Mouse (Mus musculus) embryonic facial prominence, embryonic 14.5 days (tissue): Measurements from ENCODE around the gene Tle2. TPM values are rescaled to one million over a fixed set of nuclear protein-coding genes. Genes with fewer than 3 reads are reported as not detected.
A peak's percentile ranks its signal among the peaks of the same experiment; 100 is the strongest.

Experiments
- ATAC-seq: fragments of 200-750 bp; cut with Nextera tagmentation; 2 replicates; pipeline ENCODE4 v1.8.0; 2017; ENCODE audit warnings: low read depth, moderate number of reproducible peaks, moderate TSS enrichment
- DNase-seq: peaks from one replicate; pipeline ENCODE4 v3.0.0-alpha.2; 2015; ENCODE audit warnings: low spot score
- H3K27ac ChIP-seq: fragments of 300-500 bp; sonication (generic); replicated peaks from 2 replicates; pipeline ENCODE4 v1.5.1; 2014; ENCODE audit warnings: low read depth, mild to moderate bottlenecking, low read length, moderate library complexity
- H3K27me3 ChIP-seq: fragments of 300-500 bp; sonication (generic); replicated peaks from 2 replicates; pipeline ENCODE4 v1.6.1; 2014; ENCODE audit warnings: low read length; ENCODE audit not compliant: control insufficient read depth, insufficient read depth
- H3K36me3 ChIP-seq: fragments of 300-500 bp; sonication (generic); 2 replicates; pipeline ENCODE4 v1.6.1; 2014; ENCODE audit warnings: low read length, mixed read lengths; ENCODE audit not compliant: control insufficient read depth, insufficient read depth
- H3K4me1 ChIP-seq: fragments of 300-500 bp; sonication (generic); 2 replicates; pipeline ENCODE4 v1.6.1; 2014; ENCODE audit warnings: antibody characterized with exemption, low read length; ENCODE audit not compliant: control insufficient read depth, insufficient read depth
- H3K4me2 ChIP-seq: fragments of 300-500 bp; sonication (generic); 2 replicates; pipeline ENCODE4 v1.6.1; 2014; ENCODE audit warnings: low read depth, mild to moderate bottlenecking, low read length, moderate library complexity, mixed read lengths
- H3K4me3 ChIP-seq: fragments of 300-500 bp; sonication (generic); 2 replicates; pipeline ENCODE4 v1.5.1; 2014; ENCODE audit warnings: low read depth, mild to moderate bottlenecking, low read length
- H3K9ac ChIP-seq: fragments of 300-500 bp; sonication (generic); 2 replicates; pipeline ENCODE4 v1.6.1; 2014; ENCODE audit warnings: low read depth, mild to moderate bottlenecking, low read length, moderate library complexity, mixed read lengths
- H3K9me3 ChIP-seq: fragments of 300-500 bp; sonication (generic); 2 replicates; pipeline ENCODE4 v1.6.1; 2016; ENCODE audit warnings: low read length; ENCODE audit not compliant: control insufficient read depth
- WGBS: fragments of 180-500 bp; shearing (Covaris S2); extraction: QIAGEN DNeasy Blood & Tissue Kit; methylation state at CpG from one replicate; pipeline ENCODE4 v1.1.7; 2014; 5-methylcytosine and 5-hydroxymethylcytosine counted together
- polyA plus RNA-seq: library from polyadenylated mRNA; unstranded; fragments of >200 nt; fragmentation: Nextera tagmentation; extraction: Ambion mirVana; gene quantifications from 2 replicates; pipeline ENCODE4 v1.2.1, GENCODE M21; 2014

The Tle2 gene
- polyA plus RNA-seq, 1 experiment from 2014 or later: 30.2 TPM

DNA sequence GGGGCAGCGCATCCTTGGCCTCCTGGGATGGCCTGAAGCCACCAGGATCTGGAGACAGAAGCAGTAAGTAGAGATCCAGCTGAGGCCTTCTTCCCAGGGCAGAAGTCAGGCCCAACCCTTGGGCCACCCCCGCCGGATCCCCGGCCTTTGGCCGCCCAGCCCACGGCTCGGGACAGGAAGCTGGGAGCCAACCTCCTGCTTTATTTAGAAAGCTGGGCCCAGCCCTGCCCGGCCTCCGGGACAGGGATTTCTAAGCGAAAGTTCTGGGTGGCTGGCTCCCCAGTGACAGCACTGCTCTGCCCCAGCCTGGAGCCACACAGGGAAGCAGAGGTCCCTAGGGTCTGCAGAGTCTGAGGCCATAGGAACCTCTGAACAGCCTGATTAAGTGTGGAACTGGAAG, 32.6 kb upstream of the Tle2 start:
- Histone ChIP-seq H3K36me3 (0 out of 2 replicates have a peak, but pooled peaks cover 20% of the 10 kb centered on the region), H3K9ac (peak overlapping the region; percentile 20; the same call in 1 of the 2 replicates), H3K27ac (no peak overlapping the region), H3K4me1 (peaks cover 10% of the 10 kb centered on the region), H3K27me3 (no peaks in the 10 kb centered on the region), H3K9me3 (no peaks in the 10 kb centered on the region), H3K4me3 (no peak overlapping the region), H3K4me2 (peak overlapping the region; percentile 12; the same call in 1 of the 2 replicates)
- 61% methylated on average over 10 of the region's 10 CpGs for WGBS
- ATAC-seq: no peak
- no peak for DNase-seq

DNA sequence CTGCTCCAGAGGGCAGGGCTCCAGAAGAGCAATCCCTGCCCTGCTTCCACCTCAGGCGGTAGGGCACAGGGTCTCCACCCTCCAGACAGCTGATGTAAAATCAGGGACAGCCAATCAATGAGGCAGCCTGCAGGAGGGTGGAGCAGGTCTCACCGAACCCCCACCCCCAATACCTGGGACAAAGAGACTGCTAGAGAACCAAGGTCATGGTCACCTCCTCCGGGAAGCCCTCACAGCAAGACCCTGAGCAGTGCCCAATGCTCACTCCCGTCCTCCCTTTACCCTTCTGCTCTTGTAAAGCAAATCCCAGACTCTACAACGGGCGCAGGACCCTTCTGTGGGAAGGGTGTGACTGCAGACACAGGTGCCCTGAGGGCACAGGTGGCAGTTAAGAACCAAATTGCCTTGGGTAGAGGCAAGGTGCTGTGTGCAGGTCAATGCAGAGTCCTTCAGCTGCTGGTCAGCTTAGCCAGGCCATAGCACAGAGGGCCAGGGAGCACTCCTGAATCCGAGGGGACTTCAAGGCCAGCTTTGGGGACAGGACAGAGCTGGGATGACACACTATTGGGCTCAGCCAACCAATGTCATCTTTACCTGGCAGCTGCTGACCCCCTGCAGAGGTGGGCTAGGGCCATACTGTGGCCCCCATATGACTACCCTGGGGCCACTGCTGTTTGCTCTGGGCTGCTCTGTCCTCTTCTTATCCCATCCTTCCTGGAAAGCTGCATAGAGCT, 31.5 kb upstream of the Tle2 start:
- peak overlapping the region; percentile 91; the same call in 1 of the 2 replicates for H3K4me3 ChIP-seq
- ATAC-seq: no peak
- no peak overlapping the region for H3K27ac ChIP-seq
- peak overlapping the region; percentile 94 for H3K9ac ChIP-seq
- no peaks in the 10 kb centered on the region for H3K27me3 ChIP-seq
- H3K36me3 ChIP-seq: 0 out of 2 replicates have a peak, but pooled peaks cover 20% of the 10 kb centered on the region
- peak overlapping the region; percentile 94 for H3K4me2 ChIP-seq
- H3K9me3 ChIP-seq: no peaks in the 10 kb centered on the region
- no peak for DNase-seq
- H3K4me1 ChIP-seq: peaks cover 10% of the 10 kb centered on the region
- 66% methylated on average over 6 of the region's 7 CpGs for WGBS

DNA sequence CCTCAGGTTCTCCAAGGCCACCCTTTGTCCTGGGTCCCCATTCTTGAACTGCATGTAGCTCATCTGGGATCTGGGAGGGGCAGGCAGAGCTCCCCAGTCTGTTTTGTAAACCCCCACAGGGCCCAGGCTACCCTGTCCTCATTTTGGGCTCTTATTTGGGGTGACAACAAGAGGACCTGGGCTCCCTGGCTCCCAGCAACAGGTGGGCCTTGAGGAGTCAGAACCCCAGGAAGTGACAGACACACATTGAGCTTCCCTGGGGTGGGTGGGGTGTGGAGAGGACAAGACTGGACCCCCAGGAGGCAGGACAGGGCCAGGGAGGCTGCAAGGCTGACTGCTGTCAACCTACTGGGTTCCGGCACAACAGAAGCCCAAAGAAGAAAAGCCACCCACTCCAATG, 30.7 kb upstream of the Tle2 start:
- ATAC-seq: no peak
- Histone ChIP-seq H3K4me2 (peak overlapping the region; percentile 94), H3K36me3 (0 out of 2 replicates have a peak, but pooled peaks cover 16% of the 10 kb centered on the region), H3K9ac (peak overlapping the region; percentile 94), H3K9me3 (no peaks in the 10 kb centered on the region), H3K4me1 (peaks cover 10% of the 10 kb centered on the region), H3K27me3 (no peaks in the 10 kb centered on the region), H3K27ac (no peak overlapping the region), H3K4me3 (peak overlapping the region; percentile 91)
- no peak for DNase-seq
- 83% methylated on average over 1 of the region's 1 CpGs for WGBS

DNA sequence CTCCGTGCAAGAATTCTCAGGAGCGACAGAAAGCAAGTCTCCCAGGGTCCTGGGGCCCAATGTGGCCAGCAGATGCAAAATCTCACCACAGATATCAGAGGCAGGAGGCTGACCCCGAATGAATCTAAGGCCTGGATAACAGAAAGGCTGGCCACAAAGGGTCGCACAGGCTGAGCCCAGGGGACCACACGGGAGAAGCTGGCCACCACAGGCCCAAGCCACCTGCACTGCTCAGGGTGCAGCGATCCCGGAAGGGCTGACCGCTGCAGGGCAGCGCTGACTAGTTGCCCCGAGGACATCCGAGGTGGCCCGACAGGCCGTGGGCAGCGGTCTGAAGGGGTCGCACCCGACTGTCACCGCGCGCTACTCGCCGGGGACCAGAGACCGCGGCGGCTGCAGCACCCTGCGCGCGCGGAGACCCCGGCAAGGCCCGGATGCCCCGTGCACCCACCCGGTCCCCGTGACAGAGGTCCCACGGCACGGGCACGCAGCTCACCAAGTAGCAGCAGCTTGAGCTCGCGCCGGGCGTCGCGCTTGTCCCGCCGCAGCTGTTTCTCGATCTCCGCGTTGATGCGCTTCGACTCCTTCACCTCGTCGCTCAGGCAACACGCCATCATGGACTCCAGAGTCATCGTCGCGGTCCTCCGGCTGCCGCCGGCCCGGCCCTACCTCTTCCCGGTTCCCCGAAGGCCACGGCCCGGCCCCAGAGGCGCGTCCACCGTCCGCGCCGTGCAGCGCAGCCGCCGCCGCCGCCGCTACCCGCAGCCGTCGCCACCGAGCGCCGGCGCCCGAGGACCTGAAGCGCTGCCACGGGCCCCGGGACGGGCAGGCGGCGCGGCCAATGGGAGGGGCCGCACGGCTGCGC, 29.8 kb upstream of the Tle2 start:
- 3% methylated on average over 27 of the region's 93 CpGs for WGBS

DNA sequence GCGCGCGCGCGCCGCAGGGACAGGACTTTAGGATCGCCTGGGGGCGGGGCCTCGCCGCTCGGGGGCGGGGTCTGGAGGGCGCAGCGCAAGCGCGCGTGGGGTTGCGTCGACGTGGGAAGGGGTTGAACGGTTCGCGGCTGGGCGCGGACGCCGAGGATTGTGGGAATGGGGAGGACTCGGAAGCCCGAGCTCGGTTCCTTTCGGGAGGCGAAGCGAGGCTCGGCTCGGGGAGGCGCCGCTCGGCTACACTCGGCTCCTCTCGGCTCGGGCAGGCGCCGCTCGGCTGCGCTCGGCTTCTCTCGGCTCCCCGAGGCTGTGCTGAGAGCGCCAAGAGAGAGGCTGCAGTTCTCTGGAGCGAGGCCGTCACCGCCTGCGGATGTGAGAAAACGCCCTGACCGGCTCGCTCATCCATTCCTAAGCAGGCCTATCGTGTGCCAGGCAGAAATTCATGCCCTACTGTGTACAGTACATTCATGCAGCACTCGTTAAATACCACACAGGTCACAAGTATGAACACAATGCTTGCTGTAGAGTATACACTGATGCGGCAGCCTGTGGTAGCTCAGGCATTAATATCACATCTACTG, 29.1 kb upstream of the Tle2 start, which contains the start of gene Gna11:
TSS of gene Gna11 (minus strand) at position 30 of the 587 bp plus-strand sequence.
- Histone ChIP-seq H3K4me3 (peak within 1 kb of the TSS; percentile 91), H3K9ac (peak within 1 kb of the TSS; percentile 94), H3K4me1 (peaks cover 10% of the 10 kb centered on the region), H3K4me2 (peak within 1 kb of the TSS; percentile 94), H3K9me3 (no peaks in the 10 kb centered on the region), H3K27me3 (no peaks in the 10 kb centered on the region), H3K36me3 (0 out of 2 replicates have a peak, but pooled peaks cover 4% of the 10 kb centered on the region), H3K27ac (peak within 1 kb of the TSS; percentile 77)
- WGBS: 2% methylated on average over 28 of the region's 59 CpGs
- ATAC-seq: peak; percentile 97
- peak; percentile 99 for DNase-seq

More for the DNA sequence above, 29.8 kb upstream of the Tle2 start:
- H3K27me3 ChIP-seq: no peaks in the 10 kb centered on the region
- peak overlapping the region; percentile 91 for H3K4me3 ChIP-seq
- DNase-seq (peak; percentile 62), ATAC-seq (peak; percentile 32)
- peak overlapping the region; percentile 94 for H3K9ac ChIP-seq
- peak overlapping the region; percentile 75 for H3K27ac ChIP-seq
- H3K36me3 ChIP-seq: 0 out of 2 replicates have a peak, but pooled peaks cover 9% of the 10 kb centered on the region
- peaks cover 10% of the 10 kb centered on the region for H3K4me1 ChIP-seq
- no peaks in the 10 kb centered on the region for H3K9me3 ChIP-seq
- H3K4me2 ChIP-seq: peak overlapping the region; percentile 94

DNA sequence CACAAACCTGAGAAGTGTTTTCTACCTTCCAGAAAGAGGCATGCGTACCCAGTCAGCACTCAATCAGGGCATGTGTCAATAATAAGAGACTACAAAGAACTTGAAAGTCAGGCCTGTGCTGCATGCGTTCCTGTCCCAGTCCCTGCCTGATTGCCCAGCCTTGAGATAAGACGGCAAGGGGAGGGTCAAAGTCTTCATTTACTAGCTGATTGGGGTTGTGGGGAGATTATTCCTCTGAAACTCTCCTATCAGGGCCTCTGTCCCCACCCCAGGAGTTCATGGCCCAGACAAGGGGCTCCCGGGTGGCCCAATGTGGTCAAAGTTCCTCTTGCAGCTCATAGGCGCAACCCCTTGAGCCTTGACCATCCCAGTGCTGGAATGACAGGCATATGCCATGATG, 28.0 kb upstream of the Tle2 start:
- Histone ChIP-seq H3K36me3 (0 out of 2 replicates have a peak, but pooled peaks cover under 1% of the 10 kb centered on the region), H3K4me3 (no peak overlapping the region), H3K27ac (no peak overlapping the region), H3K9me3 (no peaks in the 10 kb centered on the region), H3K27me3 (no peaks in the 10 kb centered on the region), H3K4me1 (peaks cover 10% of the 10 kb centered on the region), H3K4me2 (no peak overlapping the region), H3K9ac (peak overlapping the region; percentile 41; the same call in 1 of the 2 replicates)
- DNase-seq (no peak), ATAC-seq (no peak)
- 85% methylated on average over 5 of the region's 5 CpGs for WGBS

DNA sequence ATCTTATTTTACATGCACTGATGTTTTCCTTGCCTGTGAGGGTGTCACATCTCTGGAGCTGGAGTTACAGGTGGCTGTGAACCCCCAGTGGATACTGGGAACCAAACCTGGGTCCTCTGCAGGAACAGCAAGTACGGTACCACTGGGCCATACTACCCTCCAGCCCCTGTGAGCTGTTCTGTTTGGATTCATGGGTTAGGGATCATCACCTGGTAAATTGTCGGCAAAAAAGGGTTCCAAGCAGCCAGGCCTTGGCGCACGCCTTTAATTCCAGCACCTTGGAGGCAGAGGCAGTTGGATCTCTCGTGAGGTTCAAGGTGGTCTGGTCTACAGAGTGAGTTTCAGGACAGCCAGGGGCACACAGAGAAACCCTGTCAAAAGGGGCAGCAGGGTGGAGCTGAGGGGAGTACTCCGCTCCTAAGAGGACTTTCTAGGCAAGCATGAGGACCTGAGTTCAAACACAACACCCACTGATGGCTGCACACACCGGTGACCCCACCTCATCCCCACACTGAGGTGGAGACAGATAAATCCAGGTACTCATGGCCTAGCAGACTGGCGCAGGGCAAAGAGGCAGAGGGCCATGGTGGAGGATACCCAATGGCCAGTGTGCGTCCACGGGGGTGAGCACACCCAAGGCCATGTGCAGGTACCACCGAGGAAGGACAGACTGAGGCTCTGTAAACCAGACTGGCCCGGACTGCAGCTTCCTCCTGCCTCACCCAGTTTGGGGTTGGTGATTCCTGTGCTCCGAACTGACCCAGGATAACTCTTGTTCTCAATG, 27.4 kb upstream of the Tle2 start:
- H3K27me3 ChIP-seq: no peaks in the 10 kb centered on the region
- H3K4me3 ChIP-seq: no peak overlapping the region
- H3K36me3 ChIP-seq: no peaks in the 10 kb centered on the region
- 92% methylated on average over 12 of the region's 13 CpGs for WGBS
- H3K4me1 ChIP-seq: peaks cover 10% of the 10 kb centered on the region
- H3K9me3 ChIP-seq: no peaks in the 10 kb centered on the region
- no peak overlapping the region for H3K4me2 ChIP-seq
- no peak overlapping the region for H3K9ac ChIP-seq
- ATAC-seq (no peak), DNase-seq (no peak)
- H3K27ac ChIP-seq: no peak overlapping the region
